Mouse (Mus musculus) limb, embryonic 15.5 days (tissue): ENCODE measurements around the gene Mnd1. TPM values are rescaled to one million over a fixed set of nuclear protein-coding genes. Genes with fewer than 3 reads are reported as not detected.

Source experiments
- ATAC-seq: fragments of 200-750 bp; cut with Nextera tagmentation; 2 replicates; pipeline ENCODE4 v1.8.0; 2017; ENCODE audit warnings: low read depth, moderate TSS enrichment; ENCODE audit not compliant: insufficient number of reproducible peaks, low FRiP score, low TSS enrichment
- H3K27ac ChIP-seq: fragments of 300-500 bp; sonication (generic); 2 replicates; pipeline ENCODE4 v1.5.1; 2015; ENCODE audit warnings: moderate library complexity, mild to moderate bottlenecking, inconsistent platforms
- H3K27me3 ChIP-seq: fragments of 300-500 bp; sonication (generic); 2 replicates; pipeline ENCODE4 v1.6.1; 2015; ENCODE audit warnings: inconsistent platforms
- H3K36me3 ChIP-seq: fragments of 300-500 bp; sonication (generic); 2 replicates; pipeline ENCODE4 v1.6.1; 2015; ENCODE audit warnings: inconsistent platforms
- H3K4me1 ChIP-seq: fragments of 300-500 bp; sonication (generic); 2 replicates; pipeline ENCODE4 v1.6.1; 2015; ENCODE audit warnings: inconsistent platforms
- H3K4me2 ChIP-seq: fragments of 300-500 bp; sonication (generic); 2 replicates; pipeline ENCODE4 v1.6.1; 2015; ENCODE audit warnings: mild to moderate bottlenecking, inconsistent platforms
- H3K4me3 ChIP-seq: fragments of 300-500 bp; sonication (generic); 2 replicates; pipeline ENCODE4 v1.5.1; 2015; ENCODE audit warnings: mild to moderate bottlenecking, inconsistent platforms
- H3K9ac ChIP-seq: fragments of 300-500 bp; sonication (generic); 2 replicates; pipeline ENCODE4 v1.6.1; 2015; ENCODE audit warnings: inconsistent platforms
- H3K9me3 ChIP-seq: fragments of 300-500 bp; sonication (generic); 2 replicates; pipeline ENCODE4 v1.6.1; 2016; ENCODE audit warnings: inconsistent platforms
- WGBS: fragments of 180-500 bp; shearing (Covaris S2); methylation state at CpG from one replicate; pipeline ENCODE4 v1.1.7; 2015; 5-methylcytosine and 5-hydroxymethylcytosine counted together
- polyA plus RNA-seq: library from polyadenylated mRNA; unstranded; fragments of >200 nt; fragmentation: Nextera tagmentation; extraction: Ambion mirVana; gene quantifications from 2 replicates; pipeline ENCODE4 v1.2.1, GENCODE M21; 2015

The Mnd1 gene
- polyA plus RNA-seq, 1 experiment from 2014 or later, result 11.2 TPM

GRCm38 (mm10) chr3:84061523-84062453, 93.8 kb downstream of the Mnd1 start:
- no peak overlapping the region for H3K4me3 ChIP-seq
- no peak for ATAC-seq
- H3K4me2 ChIP-seq, result no peak overlapping the region
- H3K27ac ChIP-seq, result no peak overlapping the region
- H3K9me3 ChIP-seq, result no peaks in the 10 kb centered on the region
- H3K9ac ChIP-seq, result no peak overlapping the region
- H3K27me3 ChIP-seq, result no peaks in the 10 kb centered on the region
- no peaks in the 10 kb centered on the region for H3K36me3 ChIP-seq
- 64% methylated on average over 13 of the region's 13 CpGs for WGBS
- peaks cover 16% of the 10 kb centered on the region for H3K4me1 ChIP-seq

- Histone ChIP-seq H3K9ac (no peak overlapping the region), H3K9me3 (no peaks in the 10 kb centered on the region), H3K4me2 (no peak overlapping the region), H3K27ac (no peak overlapping the region), H3K4me1 (peaks cover 16% of the 10 kb centered on the region), H3K36me3 (no peaks in the 10 kb centered on the region), H3K27me3 (no peaks in the 10 kb centered on the region), H3K4me3 (no peak overlapping the region)
- no peak for ATAC-seq
- 70% methylated on average over 5 of the region's 5 CpGs for WGBS
Observed at GRCm38 (mm10) chr3:84060946-84061345, 94.6 kb downstream of the Mnd1 start.

- no peak for ATAC-seq
- WGBS, result 15% methylated on average over 4 of the region's 4 CpGs
- no peak overlapping the region for H3K4me3 ChIP-seq
- H3K9me3 ChIP-seq, result no peaks in the 10 kb centered on the region
- H3K9ac ChIP-seq, result no peak overlapping the region
- H3K27ac ChIP-seq, result peak overlapping the region; percentile 77; the same call in 1 of the 2 replicates
- no peaks in the 10 kb centered on the region for H3K27me3 ChIP-seq
- H3K4me1 ChIP-seq, result peaks cover 16% of the 10 kb centered on the region
- H3K4me2 ChIP-seq, result peak overlapping the region; percentile 8; the same call in 1 of the 2 replicates
- no peaks in the 10 kb centered on the region for H3K36me3 ChIP-seq
Observed at GRCm38 (mm10) chr3:84060128-84060527, 95.5 kb downstream of the Mnd1 start.

- no peaks in the 10 kb centered on the region for H3K36me3 ChIP-seq
- peak overlapping the region; percentile 8; the same call in 1 of the 2 replicates for H3K4me2 ChIP-seq
- no peak overlapping the region for H3K9ac ChIP-seq
- no peaks in the 10 kb centered on the region for H3K27me3 ChIP-seq
- peak overlapping the region; percentile 77 for H3K27ac ChIP-seq
- ATAC-seq, result no peak
- no peaks in the 10 kb centered on the region for H3K9me3 ChIP-seq
- peaks cover 16% of the 10 kb centered on the region for H3K4me1 ChIP-seq
- WGBS, result 9% methylated on average over 4 of the region's 4 CpGs
- no peak overlapping the region for H3K4me3 ChIP-seq
Observed at GRCm38 (mm10) chr3:84059676-84060075, 95.9 kb downstream of the Mnd1 start.

GRCm38 (mm10) chr3:84059261-84059660, 96.3 kb downstream of the Mnd1 start:
- ATAC-seq, result no peak
- H3K9me3 ChIP-seq, result no peaks in the 10 kb centered on the region
- peaks cover 16% of the 10 kb centered on the region for H3K4me1 ChIP-seq
- no peak overlapping the region for H3K9ac ChIP-seq
- no peaks in the 10 kb centered on the region for H3K27me3 ChIP-seq
- H3K4me3 ChIP-seq, result no peak overlapping the region
- H3K27ac ChIP-seq, result peak overlapping the region; percentile 77
- H3K36me3 ChIP-seq, result no peaks in the 10 kb centered on the region
- H3K4me2 ChIP-seq, result peak overlapping the region; percentile 8; the same call in 1 of the 2 replicates
- WGBS, result 12% methylated on average over 13 of the region's 13 CpGs

GRCm38 (mm10) chr3:84048729-84049175, 106.8 kb downstream of the Mnd1 start:
- peaks cover 24% of the 10 kb centered on the region for H3K4me1 ChIP-seq
- H3K4me2 ChIP-seq, result peak overlapping the region; percentile 22; the same call in 1 of the 2 replicates
- WGBS, result 9% methylated on average over 9 of the region's 9 CpGs
- ATAC-seq, result peak; percentile 86
- no peak overlapping the region for H3K9ac ChIP-seq
- no peaks in the 10 kb centered on the region for H3K36me3 ChIP-seq
- H3K27ac ChIP-seq, result peak overlapping the region; percentile 33
- no peaks in the 10 kb centered on the region for H3K27me3 ChIP-seq
- H3K4me3 ChIP-seq, result no peak overlapping the region
- H3K9me3 ChIP-seq, result no peaks in the 10 kb centered on the region

GRCm38 (mm10) chr3:84046206-84046605, 109.4 kb downstream of the Mnd1 start:
- H3K4me2 ChIP-seq, result no peak overlapping the region
- WGBS, result 84% methylated on average over 8 of the region's 8 CpGs
- no peak overlapping the region for H3K27ac ChIP-seq
- no peak overlapping the region for H3K4me3 ChIP-seq
- H3K27me3 ChIP-seq, result no peaks in the 10 kb centered on the region
- H3K9me3 ChIP-seq, result no peaks in the 10 kb centered on the region
- no peak for ATAC-seq
- peaks cover 24% of the 10 kb centered on the region for H3K4me1 ChIP-seq
- H3K9ac ChIP-seq, result no peak overlapping the region
- H3K36me3 ChIP-seq, result no peaks in the 10 kb centered on the region

- Histone ChIP-seq H3K4me1 (peaks cover 14% of the 10 kb centered on the region), H3K9ac (no peak overlapping the region), H3K36me3 (no peaks in the 10 kb centered on the region), H3K4me3 (no peak overlapping the region), H3K27ac (no peak overlapping the region), H3K27me3 (no peaks in the 10 kb centered on the region), H3K9me3 (no peaks in the 10 kb centered on the region), H3K4me2 (no peak overlapping the region)
- no peak for ATAC-seq
- WGBS, result 85% methylated on average over 8 of the region's 8 CpGs
Observed at GRCm38 (mm10) chr3:84041739-84042138, 113.8 kb downstream of the Mnd1 start.

GRCm38 (mm10) chr3:84040476-84041082, 115.0 kb downstream of the Mnd1 start:
- H3K27me3 ChIP-seq, result no peaks in the 10 kb centered on the region
- 4% methylated on average over 23 of the region's 23 CpGs for WGBS
- ATAC-seq, result peak; percentile 62
- H3K4me1 ChIP-seq, result peaks cover 14% of the 10 kb centered on the region
- peak overlapping the region; percentile 95 for H3K4me3 ChIP-seq
- H3K36me3 ChIP-seq, result no peaks in the 10 kb centered on the region
- peak overlapping the region; percentile 41; the same call in 1 of the 2 replicates for H3K9ac ChIP-seq
- H3K4me2 ChIP-seq, result peak overlapping the region; percentile 91
- H3K27ac ChIP-seq, result peak overlapping the region; percentile 91
- H3K9me3 ChIP-seq, result no peaks in the 10 kb centered on the region

- WGBS, result under 1% methylated on average over 89 of the region's 100 CpGs
- Histone ChIP-seq H3K4me2 (peak within 1 kb of the TSS; percentile 91), H3K27ac (peak within 1 kb of the TSS; percentile 91), H3K9me3 (no peaks in the 10 kb centered on the region), H3K36me3 (peaks cover 3% of the 10 kb centered on the region; the same call in 1 of the 2 replicates), H3K27me3 (no peaks in the 10 kb centered on the region), H3K4me1 (peaks cover 14% of the 10 kb centered on the region), H3K9ac (peak within 1 kb of the TSS; percentile 88), H3K4me3 (peak within 1 kb of the TSS; percentile 95)
- peak; percentile 93 for ATAC-seq
Observed at GRCm38 (mm10) chr3:84039646-84040475, 115.7 kb downstream of the Mnd1 start, which contains the start of gene Tmem131l. Gene Tmem131l, minus strand, starts transcription at chr3:84040175.

- Histone ChIP-seq H3K9me3 (no peaks in the 10 kb centered on the region), H3K4me3 (peak overlapping the region; percentile 95), H3K27me3 (no peaks in the 10 kb centered on the region), H3K4me2 (peak overlapping the region; percentile 91), H3K36me3 (peaks cover 3% of the 10 kb centered on the region; the same call in 1 of the 2 replicates), H3K4me1 (peaks cover 14% of the 10 kb centered on the region), H3K27ac (peak overlapping the region; percentile 91), H3K9ac (peak overlapping the region; percentile 88)
- under 1% methylated on average over 42 of the region's 42 CpGs for WGBS
- no peak for ATAC-seq
Observed at GRCm38 (mm10) chr3:84038981-84039645, 116.5 kb downstream of the Mnd1 start.
